Mouse (Mus musculus) MEL (cell line): ENCODE results near the gene Dgkg. TPM values are rescaled to one million over a fixed set of nuclear protein-coding genes. Genes with fewer than 3 reads are reported as not detected.

ENCODE experiments used
- DNase-seq: peaks from one replicate; pipeline ENCODE4 v3.0.0; 2011; ENCODE audit warnings: low read depth, low spot score
- H3K27ac ChIP-seq: 2 replicates; pipeline ENCODE4 v1.5.1; 2012; ENCODE audit warnings: low read depth, mild to moderate bottlenecking, control low read depth, low read length, moderate library complexity; ENCODE audit not compliant: control insufficient read depth
- H3K27me3 ChIP-seq, 2 experiments: fragments of 150-350 bp in 1 of 2; sonication (generic) in 1 of 2; 2 replicates each; pipeline ENCODE4 v1.6.1; 2012; ENCODE audit warnings: low read length in 2 of 2, mild to moderate bottlenecking in 2 of 2, improper control_type of control experiment in 1 of 2, moderate library complexity in 1 of 2; ENCODE audit not compliant: insufficient read depth in 2 of 2, control insufficient read depth in 1 of 2
- H3K36me3 ChIP-seq, 2 experiments: 2 replicates each; pipeline ENCODE4 v1.6.1; 2012 to 2014; ENCODE audit warnings: low read length in 2 of 2, improper control_type of control experiment in 1 of 2, inconsistent platforms in 1 of 2, mild to moderate bottlenecking in 1 of 2; ENCODE audit not compliant: insufficient read depth in 2 of 2, control insufficient read depth in 1 of 2
- H3K4me1 ChIP-seq, 2 experiments: fragments of 150-350 bp in 1 of 2; sonication (generic) in 1 of 2; 2 replicates each; pipeline ENCODE4 v1.6.1; 2012; ENCODE audit warnings: low read length in 2 of 2, improper control_type of control experiment in 1 of 2, mild to moderate bottlenecking in 1 of 2; ENCODE audit not compliant: insufficient read depth in 2 of 2, control insufficient read depth in 1 of 2
- H3K4me3 ChIP-seq, 2 experiments: fragments of 150-350 bp in 1 of 2; sonication (generic) in 1 of 2; 2 replicates each; pipeline ENCODE4 v1.5.1; 2012; ENCODE audit warnings: low read depth in 2 of 2, low read length in 2 of 2, mild to moderate bottlenecking in 2 of 2, moderate library complexity in 2 of 2, control low read depth in 1 of 2, improper control_type of control experiment in 1 of 2; ENCODE audit not compliant: control insufficient read depth in 1 of 2, insufficient read depth in 1 of 2
- H3K79me2 ChIP-seq: 2 replicates; pipeline ENCODE4 v1.6.1; 2012; ENCODE audit warnings: mild to moderate bottlenecking, low read length, moderate library complexity; ENCODE audit not compliant: control insufficient read depth, poor library complexity, insufficient read depth
- H3K9ac ChIP-seq: 2 replicates; pipeline ENCODE4 v1.6.1; 2012; ENCODE audit warnings: low read depth, mild to moderate bottlenecking, control low read depth, low read length, moderate library complexity; ENCODE audit not compliant: control insufficient read depth, poor library complexity, severe bottlenecking
- H3K9me3 ChIP-seq: fragments of 150-350 bp; sonication (generic); replicated peaks from 2 replicates; pipeline ENCODE4 v1.6.1; 2012; ENCODE audit warnings: mild to moderate bottlenecking, low read length, improper control_type of control experiment, moderate library complexity; ENCODE audit not compliant: insufficient read depth
- BHLHE40 ChIP-seq: IDR thresholded peaks from 2 replicates; pipeline ENCODE4 v1.6.1; 2012; ENCODE audit warnings: low read depth, mild to moderate bottlenecking, inconsistent platforms, low read length, improper control_type of control experiment, borderline replicate concordance
- CTCF ChIP-seq, 3 experiments: IDR thresholded peaks in 2 of 3; conservative IDR thresholded peaks in 1 of 3; 2 replicates each; pipeline ENCODE4 v1.5.1; 2011 to 2012; ENCODE audit warnings: low read length in 3 of 3, low read depth in 2 of 3, mild to moderate bottlenecking in 2 of 3, improper control_type of control experiment in 1 of 3, inconsistent platforms in 1 of 3, mixed read lengths in 1 of 3, moderate library complexity in 1 of 3; ENCODE audit not compliant: control insufficient read depth in 1 of 3, insufficient read depth in 1 of 3, poor library complexity in 1 of 3, severe bottlenecking in 1 of 3
- E2F4 ChIP-seq: IDR thresholded peaks from 2 replicates; pipeline ENCODE4 v1.6.1; 2011; ENCODE audit warnings: low read depth, low read length, improper control_type of control experiment, borderline replicate concordance
- ELF1 ChIP-seq: IDR thresholded peaks from 2 replicates; pipeline ENCODE4 v1.6.1; 2014; ENCODE audit warnings: low read depth, mild to moderate bottlenecking, inconsistent platforms, low read length, improper control_type of control experiment, moderate library complexity
- ETS1 ChIP-seq: IDR thresholded peaks from 2 replicates; pipeline ENCODE4 v1.6.1; 2012; ENCODE audit warnings: low read depth, mild to moderate bottlenecking, inconsistent platforms, low read length, improper control_type of control experiment, moderate library complexity
- JUND ChIP-seq: IDR thresholded peaks from 2 replicates; pipeline ENCODE4 v1.6.1; 2011; ENCODE audit warnings: low read depth, mild to moderate bottlenecking, improper control_type of control experiment, low read length
- KAT2A ChIP-seq: conservative IDR thresholded peaks from 2 replicates; pipeline ENCODE4 v1.6.1; 2012; ENCODE audit warnings: low read depth, low read length, improper control_type of control experiment, inconsistent platforms
- MAX ChIP-seq: IDR thresholded peaks from 2 replicates; pipeline ENCODE4 v1.6.1; 2011; ENCODE audit warnings: low read length, improper control_type of control experiment
- MAZ ChIP-seq: IDR thresholded peaks from 2 replicates; pipeline ENCODE4 v1.6.1; 2012; ENCODE audit warnings: low read depth, mild to moderate bottlenecking, inconsistent platforms, low read length, improper control_type of control experiment
- MEF2A ChIP-seq: IDR thresholded peaks from 2 replicates; pipeline ENCODE4 v1.6.1; 2014; ENCODE audit warnings: low read depth, mild to moderate bottlenecking, inconsistent platforms, low read length, improper control_type of control experiment; ENCODE audit not compliant: poor library complexity, insufficient replicate concordance, severe bottlenecking; ENCODE audit errors: extremely low read depth
- MXI1 ChIP-seq: IDR thresholded peaks from 2 replicates; pipeline ENCODE4 v1.6.1; 2011; ENCODE audit warnings: mild to moderate bottlenecking, low read depth, low read length, improper control_type of control experiment
- MYB ChIP-seq: IDR thresholded peaks from 2 replicates; pipeline ENCODE4 v1.6.1; 2011; ENCODE audit warnings: mild to moderate bottlenecking, low read depth, low read length, improper control_type of control experiment
- MYC ChIP-seq: IDR thresholded peaks from 2 replicates; pipeline ENCODE4 v1.6.1; 2011; ENCODE audit warnings: low read depth, mild to moderate bottlenecking, low read length, improper control_type of control experiment, moderate library complexity
- NRF1 ChIP-seq: IDR thresholded peaks from 2 replicates; pipeline ENCODE4 v1.6.1; 2014; ENCODE audit warnings: low read depth, mild to moderate bottlenecking, inconsistent platforms, low read length, improper control_type of control experiment, moderate library complexity; ENCODE audit not compliant: poor library complexity, insufficient read depth, severe bottlenecking
- POLR2A ChIP-seq, 2 experiments: IDR thresholded peaks; 2 replicates each; pipeline ENCODE4 v1.6.1; 2011 to 2012; ENCODE audit warnings: low read length in 2 of 2, mild to moderate bottlenecking in 2 of 2, control low read depth in 1 of 2, improper control_type of control experiment in 1 of 2, low read depth in 1 of 2, moderate library complexity in 1 of 2; ENCODE audit not compliant: control insufficient read depth in 1 of 2, insufficient read depth in 1 of 2, poor library complexity in 1 of 2
- POLR2AphosphoS5 ChIP-seq: IDR thresholded peaks from 2 replicates; pipeline ENCODE4 v1.6.1; 2012; ENCODE audit warnings: low read depth, borderline replicate concordance, mild to moderate bottlenecking, inconsistent platforms, low read length, moderate library complexity, mixed read lengths
- RAD21 ChIP-seq: IDR thresholded peaks from 2 replicates; pipeline ENCODE4 v1.6.1; 2011; ENCODE audit warnings: mild to moderate bottlenecking, low read depth, low read length, improper control_type of control experiment
- SMC3 ChIP-seq: IDR thresholded peaks from 2 replicates; pipeline ENCODE4 v1.6.1; 2011; ENCODE audit warnings: low read depth, low read length, improper control_type of control experiment
- TBP ChIP-seq: IDR thresholded peaks from 2 replicates; pipeline ENCODE4 v1.8.0; 2011; ENCODE audit warnings: low read depth, low read length, improper control_type of control experiment
- UBTF ChIP-seq: IDR thresholded peaks from 2 replicates; pipeline ENCODE4 v1.6.1; 2012; ENCODE audit warnings: low read depth, mild to moderate bottlenecking, inconsistent platforms, low read length, improper control_type of control experiment, moderate library complexity, borderline replicate concordance; ENCODE audit not compliant: insufficient read depth
- USF1 ChIP-seq: IDR thresholded peaks from 2 replicates; pipeline ENCODE4 v1.6.1; 2014; ENCODE audit warnings: low read depth, mild to moderate bottlenecking, inconsistent platforms, low read length, improper control_type of control experiment, moderate library complexity
- USF2 ChIP-seq, 2 experiments: IDR thresholded peaks; 2 replicates each; pipeline ENCODE4 v1.6.1; 2011 to 2012; ENCODE audit warnings: improper control_type of control experiment in 2 of 2, low read length in 2 of 2, borderline replicate concordance in 1 of 2, inconsistent platforms in 1 of 2, low read depth in 1 of 2, mild to moderate bottlenecking in 1 of 2; ENCODE audit not compliant: insufficient read depth in 1 of 2
- ZC3H11A ChIP-seq: IDR thresholded peaks from 2 replicates; pipeline ENCODE4 v1.6.1; 2012; ENCODE audit warnings: low read depth, mild to moderate bottlenecking, inconsistent platforms, low read length, improper control_type of control experiment
- ZKSCAN1 ChIP-seq: IDR thresholded peaks from 2 replicates; pipeline ENCODE4 v1.6.1; 2012; ENCODE audit warnings: low read depth, mild to moderate bottlenecking, inconsistent platforms, low read length, improper control_type of control experiment, moderate library complexity
- ZMIZ1 ChIP-seq: IDR thresholded peaks from 2 replicates; pipeline ENCODE4 v1.6.1; 2012; ENCODE audit warnings: low read depth, mild to moderate bottlenecking, inconsistent platforms, low read length, improper control_type of control experiment, moderate library complexity
- polyA plus RNA-seq, 2 experiments: library from polyadenylated mRNA; stranded (reverse) in 1 of 2; unstranded in 1 of 2; fragments of >175 nt in 1 of 2; fragments of >200 nt in 1 of 2; gene quantifications; 2 replicates each; pipeline versions ENCODE4 v1.2.1 to v1.2.4; 2012; ENCODE audit warnings: low replicate concordance in 2 of 2, low read depth in 1 of 2; ENCODE audit not compliant: insufficient read length in 2 of 2, insufficient read depth in 1 of 2, missing spikeins in 1 of 2
- total RNA-seq: library from RNA; depleted of rRNA; stranded (reverse); fragments of 300-350 nt; gene quantifications from 2 replicates; pipeline ENCODE4 v1.2.3, GENCODE M21; 2012

Gene Dgkg
- total and polyA plus RNA-seq, 3 experiments = not detected

DNA sequence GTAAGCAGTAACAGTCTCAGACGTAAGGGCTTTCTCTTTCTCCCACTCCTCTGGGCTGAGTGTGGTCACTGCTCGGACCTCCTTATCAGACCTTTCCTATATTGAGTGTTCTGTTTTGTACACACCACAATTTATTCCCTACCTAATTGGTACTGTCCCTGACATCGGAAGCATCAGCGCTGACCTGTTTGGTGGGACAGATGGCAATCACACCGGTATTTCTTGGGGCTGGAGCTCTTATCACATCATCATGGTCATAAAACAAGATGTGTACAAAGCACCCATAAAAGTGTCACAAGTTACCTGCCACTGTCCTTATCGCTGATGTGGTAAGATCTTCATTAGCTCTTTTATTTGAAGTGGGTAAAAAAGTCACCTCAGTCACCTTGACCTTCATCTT is 155.2 kb downstream of the Dgkg start:
- Histone ChIP-seq H3K79me2 (no peaks in the 10 kb centered on the region), H3K9me3 (no peaks in the 10 kb centered on the region), H3K36me3 (no peaks in the 10 kb centered on the region), H3K9ac (no peak overlapping the region), H3K4me3 (no peak overlapping the region), H3K27ac (no peak overlapping the region), H3K4me1 (no peaks in the 10 kb centered on the region), H3K27me3 (no peaks in the 10 kb centered on the region)
- no peak for TF ChIP-seq JUND
- TF ChIP-seq E2F4 = no peak
- TF ChIP-seq RAD21 = no peak
- TF ChIP-seq ETS1 = no peak
- TF ChIP-seq MAZ = no peak
- TF ChIP-seq ELF1 = no peak
- TF ChIP-seq SMC3 = no peak
- TF ChIP-seq MAX = no peak
- no peak for TF ChIP-seq MYB
- TF ChIP-seq MEF2A = no peak
- no peak for TF ChIP-seq USF2 (IDR thresholded peaks at IDR 0.05; ENCODE audit: borderline replicate concordance in 1 of 2, insufficient read depth in 1 of 2, low read depth in 1 of 2, low read length in 2 of 2)
- TF ChIP-seq ZMIZ1 = no peak
- TF ChIP-seq BHLHE40 = no peak
- TF ChIP-seq MXI1 = no peak
- no peak for TF ChIP-seq MYC
- TF ChIP-seq KAT2A = no peak
- no peak for TF ChIP-seq USF1
- no peak for TF ChIP-seq TBP
- no peak for DNase-seq

GRCm38 (mm10) chr16:22500561-22500960 is 156.5 kb downstream of the Dgkg start:
- no peaks in the 10 kb centered on the region for H3K9me3 ChIP-seq
- H3K4me1 ChIP-seq = no peaks in the 10 kb centered on the region
- DNase-seq = no peak
- H3K4me3 ChIP-seq = no peak overlapping the region
- H3K79me2 ChIP-seq = no peaks in the 10 kb centered on the region
- no peak overlapping the region for H3K9ac ChIP-seq
- no peaks in the 10 kb centered on the region for H3K36me3 ChIP-seq
- H3K27me3 ChIP-seq = no peaks in the 10 kb centered on the region
- TF ChIP-seq UBTF = no peak
- no peak for TF ChIP-seq KAT2A
- TF ChIP-seq POLR2A (IDR thresholded peaks at IDR 0.05; ENCODE audit: control insufficient read depth in 1 of 2, insufficient read depth in 1 of 2, low read depth in 1 of 2, low read length in 2 of 2, poor library complexity in 1 of 2) = no peak
- TF ChIP-seq MXI1 = no peak
- TF ChIP-seq ZC3H11A = no peak
- TF ChIP-seq NRF1 = no peak
- TF ChIP-seq ZKSCAN1 = no peak
- TF ChIP-seq POLR2AphosphoS5 = no peak
- TF ChIP-seq CTCF (IDR thresholded peaks at IDR 0.05 in 2 of 3, conservative IDR thresholded peaks at IDR 0.05 in 1 of 3; ENCODE audit: control insufficient read depth in 1 of 3, insufficient read depth in 1 of 3, low read depth in 2 of 3, low read length in 3 of 3, poor library complexity in 1 of 3, severe bottlenecking in 1 of 3) = no peak
- no peak for TF ChIP-seq MAX
- no peak overlapping the region for H3K27ac ChIP-seq
